Mouse (Mus musculus) stomach, postnatal 0 days (tissue): ENCODE measurements at regions not wholly inside any gene's neighbourhood (a gene's known extent, or its start where the extent isn't known, plus 50 kb on each side); places are given as distances from the start of the nearest gene placed in this dataset.

Experiments
- CTCF ChIP-seq: IDR thresholded peaks from 2 replicates; pipeline ENCODE4 v1.5.1; 2016; ENCODE audit warnings: antibody characterized with exemption, low read depth, mild to moderate bottlenecking, moderate library complexity
- EP300 ChIP-seq: optimal IDR thresholded peaks from 2 replicates; pipeline ENCODE3; 2016; ENCODE audit warnings: antibody characterized with exemption

DNA sequence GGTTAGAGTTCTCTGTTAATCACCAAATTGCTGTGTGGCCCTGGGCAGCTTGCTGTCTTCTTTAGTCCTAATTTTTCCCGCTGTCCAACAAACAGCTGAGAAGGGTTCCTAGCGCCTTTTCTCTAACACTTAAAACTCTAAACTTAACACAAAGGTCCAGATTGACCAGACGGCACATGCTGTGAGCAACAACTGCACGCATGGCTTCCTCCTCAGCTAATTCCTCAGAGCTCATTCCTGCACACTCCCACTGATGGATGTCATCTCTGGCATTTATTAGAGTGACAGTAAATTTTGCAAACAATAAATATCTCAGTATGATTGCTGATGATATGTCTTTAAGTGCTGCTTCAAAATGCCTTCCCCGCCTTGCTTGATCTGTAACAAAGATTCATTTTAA, 2007.5 kb upstream of the Lrrc6 start:
- TF ChIP-seq CTCF = no peak
- no peak for TF ChIP-seq EP300
